Mouse (Mus musculus) G1E (cell line): ENCODE measurements around the gene Nktr. TPM values are rescaled to one million over a fixed set of nuclear protein-coding genes. Genes with fewer than 3 reads are reported as not detected.
A peak's percentile ranks its signal among the peaks of the same experiment; 100 is the strongest.

Source experiments
- ATAC-seq: 2 replicates; pipeline ENCODE4 v1.8.0; 2016; ENCODE audit warnings: mild to moderate bottlenecking; ENCODE audit not compliant: insufficient number of reproducible peaks, poor library complexity, low FRiP score, severe bottlenecking; ENCODE audit errors: extremely low read depth
- DNase-seq: peaks from one replicate; pipeline ENCODE4 v3.0.0; 2012; ENCODE audit warnings: low spot score
- H3K27me3 ChIP-seq: 2 replicates; pipeline ENCODE4 v1.6.1; 2012; ENCODE audit warnings: mild to moderate bottlenecking, low read length, inconsistent platforms; ENCODE audit not compliant: insufficient read depth
- H3K36me3 ChIP-seq: replicated peaks from 2 replicates; pipeline ENCODE3; 2012; ENCODE audit warnings: mild to moderate bottlenecking, inconsistent platforms
- H3K4me1 ChIP-seq: 2 replicates; pipeline ENCODE4 v1.6.1; 2012; ENCODE audit warnings: low read depth, low read length, inconsistent platforms, mixed read lengths; ENCODE audit not compliant: insufficient read depth
- H3K4me3 ChIP-seq: 2 replicates; pipeline ENCODE4 v1.5.1; 2012; ENCODE audit warnings: low read depth, mild to moderate bottlenecking, inconsistent platforms, low read length, moderate library complexity, mixed read lengths
- H3K9me3 ChIP-seq: replicated peaks from 2 replicates; pipeline ENCODE4 v1.6.1; 2012; ENCODE audit warnings: inconsistent platforms
- CTCF ChIP-seq: IDR thresholded peaks from 2 replicates; pipeline ENCODE4 v1.5.1; 2012; ENCODE audit warnings: low read depth, low read length, inconsistent platforms, mixed read lengths
- GATA1 ChIP-seq: IDR thresholded peaks from 2 replicates; pipeline ENCODE4 v1.6.1; 2012; ENCODE audit warnings: borderline replicate concordance, low read length, inconsistent platforms, mixed read lengths
- GATA2 ChIP-seq: IDR thresholded peaks from 2 replicates; pipeline ENCODE4 v1.6.1; 2012; ENCODE audit warnings: low read depth, low read length, inconsistent platforms, borderline replicate concordance
- POLR2AphosphoS5 ChIP-seq: IDR thresholded peaks from 2 replicates; pipeline ENCODE4 v1.6.1; 2012; ENCODE audit warnings: low read depth, low read length, inconsistent platforms; ENCODE audit not compliant: insufficient replicate concordance
- TAL1 ChIP-seq: conservative IDR thresholded peaks from 2 replicates; pipeline ENCODE4 v1.6.1; 2012; ENCODE audit warnings: low read depth, low read length, inconsistent platforms, mixed read lengths
- polyA plus RNA-seq: library from polyadenylated mRNA; stranded (reverse); fragments of >175 nt; gene quantifications from 2 replicates; pipeline ENCODE4 v1.2.3, GENCODE M21; 2012
- total RNA-seq, 2 experiments: library from RNA; stranded (forward) in 1 of 2; stranded (reverse) in 1 of 2; fragments of 200-1000 nt in 1 of 2; fragments of >200 nt in 1 of 2; fragmentation: Nextera tagmentation in 1 of 2; gene quantifications; 2 replicates each; pipeline ENCODE4 v1.2.3; 2014 to 2017

Gene Nktr
- total RNA-seq (2014; fragmentation: Nextera tagmentation) = 267 and 339 TPM in 2 replicates
- total RNA-seq (2017) = 109 and 135 TPM in 2 replicates
- 22.6 and 33.2 TPM in 2 replicates for polyA plus RNA-seq

GRCm38 (mm10) chr9:121718792-121719318, at the start of gene Nktr:
Nktr (plus strand) TSS chr9:121719169.
- ATAC-seq = peak; percentile 94
- no peak for TF ChIP-seq CTCF
- no peak for TF ChIP-seq POLR2AphosphoS5
- TF ChIP-seq GATA2 = no peak
- TF ChIP-seq GATA1 = no peak
- no peak for TF ChIP-seq TAL1
- Histone ChIP-seq H3K4me3 (peak within 1 kb of the TSS; percentile 79), H3K9me3 (peaks cover 3% of the 10 kb centered on the region; the same call in 1 of the 2 replicates), H3K36me3 (peaks cover 10% of the 10 kb centered on the region), H3K4me1 (peaks cover 19% of the 10 kb centered on the region), H3K27me3 (no peaks in the 10 kb centered on the region)
- peak; percentile 92 for DNase-seq

DNA sequence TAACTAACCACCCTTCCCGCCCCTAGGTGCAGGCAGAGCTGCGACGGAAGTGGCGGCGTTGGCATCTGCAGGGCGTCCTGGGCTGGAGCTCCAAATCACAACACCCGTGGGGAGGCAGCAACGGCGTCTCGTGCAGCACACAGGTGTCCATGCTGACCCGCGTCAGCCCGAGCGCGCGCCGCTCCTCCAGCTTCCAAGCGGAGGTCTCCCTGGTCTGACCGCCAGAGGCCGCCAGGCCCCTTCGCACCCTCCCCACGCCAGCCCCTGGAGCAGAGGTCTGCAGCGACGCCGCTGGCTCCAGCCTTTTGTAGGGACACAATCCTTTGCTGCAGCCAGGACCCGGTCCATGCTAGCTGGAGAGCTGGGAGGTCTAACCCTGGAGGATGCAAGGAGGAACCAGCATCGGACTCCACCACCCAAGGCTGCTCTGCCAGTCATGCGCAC, 49.6 kb upstream of the Nktr start:
- no peak for TF ChIP-seq GATA1
- TF ChIP-seq GATA2 = no peak
- TF ChIP-seq CTCF = no peak
- TF ChIP-seq POLR2AphosphoS5 = no peak
- TF ChIP-seq TAL1 = no peak
- H3K27me3 ChIP-seq = peaks cover 39% of the 10 kb centered on the region
- no peak overlapping the region for H3K4me3 ChIP-seq
- H3K4me1 ChIP-seq = peaks cover 6% of the 10 kb centered on the region
- ATAC-seq (no peak), DNase-seq (no peak)
- H3K9me3 ChIP-seq = no peaks in the 10 kb centered on the region
- no peaks in the 10 kb centered on the region for H3K36me3 ChIP-seq

DNA sequence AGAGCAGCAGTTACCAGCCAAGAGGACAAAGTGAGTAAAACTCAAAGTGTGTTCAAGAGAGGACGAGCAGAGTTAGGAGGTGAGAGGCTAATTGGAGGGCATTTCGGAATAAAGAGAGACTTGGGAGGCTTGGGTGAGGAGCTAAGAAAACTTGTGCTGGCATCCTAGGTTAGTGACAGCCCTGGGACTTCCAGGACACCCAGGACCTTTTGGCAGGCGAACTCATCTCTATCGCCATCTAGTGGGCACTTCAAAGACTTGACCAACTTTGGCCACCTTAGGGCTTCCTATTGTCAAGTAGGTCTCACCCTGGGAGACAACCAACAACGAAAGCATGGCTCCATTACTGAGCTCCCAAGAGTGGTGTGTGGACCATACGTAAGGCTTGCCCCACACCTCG, 47.7 kb upstream of the Nktr start:
- ATAC-seq = 0 out of 2 replicates have a peak, but pooled peaks have one; percentile 35
- peak; percentile 53 for DNase-seq
- H3K9me3 ChIP-seq = no peaks in the 10 kb centered on the region

DNA sequence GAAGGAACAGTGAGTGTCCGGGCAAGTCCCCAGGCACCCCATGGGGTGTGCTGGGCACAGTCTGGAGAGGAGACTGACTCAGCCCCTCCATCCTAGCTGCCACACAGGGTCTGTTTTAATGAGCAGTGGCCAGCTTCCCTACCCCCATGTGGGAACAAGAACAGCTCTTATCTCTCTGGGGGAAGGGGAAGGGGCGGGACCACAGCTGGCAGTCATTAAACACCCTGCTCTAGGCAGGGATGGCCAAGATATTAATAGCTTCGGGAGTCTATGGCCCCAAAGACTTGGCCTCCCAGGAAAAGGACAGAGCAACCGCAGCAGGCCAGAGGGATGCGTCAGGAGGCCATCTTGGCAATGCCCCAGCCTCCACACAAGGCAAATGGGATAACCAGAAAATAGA, 46.7 kb upstream of the Nktr start:
- DNase-seq = peak; percentile 18
- H3K36me3 ChIP-seq = no peaks in the 10 kb centered on the region
- H3K4me1 ChIP-seq = peaks cover 12% of the 10 kb centered on the region

More for the DNA sequence above, 47.7 kb upstream of the Nktr start:
- no peaks in the 10 kb centered on the region for H3K36me3 ChIP-seq
- peaks cover 7% of the 10 kb centered on the region for H3K4me1 ChIP-seq
- TF ChIP-seq POLR2AphosphoS5 (no peak), GATA1 (no peak), CTCF (peak; percentile 42)
- peaks cover 31% of the 10 kb centered on the region for H3K27me3 ChIP-seq
- no peak overlapping the region for H3K4me3 ChIP-seq

DNA sequence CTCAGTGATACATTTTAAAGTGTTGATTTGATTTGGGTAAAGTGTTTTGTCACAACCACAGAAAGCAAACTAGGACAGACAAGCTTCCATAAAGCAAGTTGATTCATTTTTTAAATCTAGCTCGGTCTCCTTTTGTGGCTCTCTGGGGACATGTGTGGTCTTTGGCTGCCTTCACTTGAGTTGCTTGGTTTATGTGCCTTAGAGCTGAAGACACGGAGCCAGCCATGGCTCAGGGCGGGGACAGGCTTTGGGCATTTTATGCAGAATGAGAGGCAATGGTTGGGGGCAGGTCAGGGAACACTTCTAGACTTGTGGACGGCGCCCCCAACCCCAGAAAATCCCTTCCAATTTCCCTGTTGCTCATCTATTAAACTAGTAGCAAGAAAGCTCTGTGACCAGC, 45.3 kb upstream of the Nktr start:
- Histone ChIP-seq H3K36me3 (no peaks in the 10 kb centered on the region), H3K9me3 (no peaks in the 10 kb centered on the region), H3K4me1 (peaks cover 12% of the 10 kb centered on the region), H3K4me3 (no peak overlapping the region), H3K27me3 (peaks cover 29% of the 10 kb centered on the region)
- no peak for DNase-seq
- TF ChIP-seq TAL1 (no peak), GATA1 (no peak), CTCF (no peak), POLR2AphosphoS5 (no peak), GATA2 (no peak)
- ATAC-seq = no peak

More for the DNA sequence above, 46.7 kb upstream of the Nktr start:
- Histone ChIP-seq H3K9me3 (no peaks in the 10 kb centered on the region), H3K4me3 (no peak overlapping the region), H3K27me3 (peaks cover 31% of the 10 kb centered on the region)
- no peak for ATAC-seq
- TF ChIP-seq TAL1 (no peak), CTCF (no peak), POLR2AphosphoS5 (no peak), GATA2 (no peak), GATA1 (no peak)

- ATAC-seq (0 out of 2 replicates have a peak, but pooled peaks have one; percentile 24), DNase-seq (no peak)
- Histone ChIP-seq H3K9me3 (no peaks in the 10 kb centered on the region), H3K27me3 (peaks cover 17% of the 10 kb centered on the region), H3K4me3 (no peak overlapping the region), H3K36me3 (no peaks in the 10 kb centered on the region), H3K4me1 (peaks cover 12% of the 10 kb centered on the region)
- TF ChIP-seq TAL1 = no peak
- TF ChIP-seq POLR2AphosphoS5 = no peak
- TF ChIP-seq CTCF = no peak
- no peak for TF ChIP-seq GATA1
- no peak for TF ChIP-seq GATA2
Observed at GRCm38 (mm10) chr9:121675011-121675410, 44.0 kb upstream of the Nktr start.
